Mouse (Mus musculus) C2C12 (cell line): ENCODE data around the gene Cryga. TPM values are rescaled to one million over a fixed set of nuclear protein-coding genes. Genes with fewer than 3 reads are reported as not detected.

Experiments
- H3K27me3 ChIP-seq: one replicate; pipeline ENCODE4 v1.6.1; 2011; ENCODE audit not compliant: control insufficient read depth, insufficient read depth, insufficient read length
- H3K36me3 ChIP-seq: one replicate; pipeline ENCODE4 v1.6.1; 2011; ENCODE audit not compliant: control insufficient read depth, insufficient read depth
- H3K4me3 ChIP-seq: one replicate; pipeline ENCODE4 v1.5.1; 2011; ENCODE audit warnings: mild to moderate bottlenecking, control low read depth; ENCODE audit not compliant: poor library complexity, insufficient read depth, severe bottlenecking
- H3K79me2 ChIP-seq: one replicate; pipeline ENCODE4 v1.6.1; 2011; ENCODE audit not compliant: control insufficient read depth, insufficient read depth
- H3K79me3 ChIP-seq: one replicate; pipeline ENCODE4 v1.6.1; 2011; ENCODE audit warnings: low read depth, control low read depth
- H3ac ChIP-seq: one replicate; pipeline ENCODE3; 2011; ENCODE audit warnings: low read depth; ENCODE audit not compliant: control insufficient read depth, insufficient read length
- CEBPB ChIP-seq: IDR thresholded peaks from one replicate; pipeline ENCODE4 v1.6.1; 2011; ENCODE audit warnings: low read depth, mild to moderate bottlenecking, control low read depth, moderate library complexity
- CTCF ChIP-seq: IDR thresholded peaks from one replicate; pipeline ENCODE4 v1.5.1; 2011; ENCODE audit not compliant: control insufficient read depth, insufficient read depth, insufficient read length
- FOSL1 ChIP-seq: IDR thresholded peaks from one replicate; pipeline ENCODE4 v1.8.0; 2011; ENCODE audit warnings: mild to moderate bottlenecking, low read length; ENCODE audit not compliant: poor library complexity, insufficient read depth, severe bottlenecking
- MAX ChIP-seq: IDR thresholded peaks from one replicate; pipeline ENCODE4 v1.6.1; 2011; ENCODE audit warnings: mild to moderate bottlenecking, control low read depth
- MYOD1 ChIP-seq: IDR thresholded peaks from one replicate; pipeline ENCODE4 v1.6.1; 2011; ENCODE audit warnings: low read depth; ENCODE audit not compliant: control insufficient read depth, insufficient read length
- MYOG ChIP-seq: IDR thresholded peaks from one replicate; pipeline ENCODE4 v1.6.1; 2011; ENCODE audit not compliant: control insufficient read depth, insufficient read length; ENCODE audit errors: extremely low read depth
- USF1 ChIP-seq: IDR thresholded peaks from one replicate; pipeline ENCODE4 v1.6.1; 2011; ENCODE audit warnings: low read depth, mild to moderate bottlenecking, control low read depth, moderate library complexity
- polyA plus RNA-seq: library from polyadenylated mRNA; unstranded; fragments of >200 nt; fragmentation: generic; extraction: Trizol; gene quantifications from one replicate; pipeline ENCODE4 v1.2.1, GENCODE M21; 2012; ENCODE audit warnings: missing spikeins

The Cryga gene
- polyA plus RNA-seq, 1 experiment = not detected

GRCm38 (mm10) chr1:65088567-65089356, 14.4 kb downstream of the Cryga start:
- Histone ChIP-seq H3ac (no peak overlapping the region), H3K27me3 (no peaks in the 10 kb centered on the region), H3K4me3 (no peak overlapping the region), H3K79me2 (no peaks in the 10 kb centered on the region), H3K36me3 (no peaks in the 10 kb centered on the region), H3K79me3 (no peaks in the 10 kb centered on the region)
- no peak for TF ChIP-seq USF1
- no peak for TF ChIP-seq MYOG
- peak; percentile 69 for TF ChIP-seq CEBPB
- peak; percentile 61 for TF ChIP-seq MYOD1

- Histone ChIP-seq H3K79me3 (no peaks in the 10 kb centered on the region), H3K27me3 (no peaks in the 10 kb centered on the region), H3K36me3 (no peaks in the 10 kb centered on the region), H3ac (no peak within 1 kb of the TSS), H3K4me3 (no peak within 1 kb of the TSS), H3K79me2 (no peaks in the 10 kb centered on the region)
- TF ChIP-seq MAX = no peak
- no peak for TF ChIP-seq CTCF
- no peak for TF ChIP-seq CEBPB
- TF ChIP-seq USF1 = no peak
- TF ChIP-seq MYOG = no peak
- no peak for TF ChIP-seq FOSL1
- no peak for TF ChIP-seq MYOD1
Measured at GRCm38 (mm10) chr1:65082188-65082587, 21.0 kb downstream of the Cryga start, which contains the start of gene Crygb. Gene Crygb (minus strand): TSS chr1:65082288.

- no peaks in the 10 kb centered on the region for H3K36me3 ChIP-seq
Measured at GRCm38 (mm10) chr1:65075607-65076006, 27.6 kb downstream of the Cryga start.

GRCm38 (mm10) chr1:65073589-65073988, 29.6 kb downstream of the Cryga start, which contains the start of gene Crygc:
Gene Crygc (minus strand): TSS chr1:65073689.
- Histone ChIP-seq H3K4me3 (no peak within 1 kb of the TSS), H3K79me3 (no peaks in the 10 kb centered on the region), H3K79me2 (no peaks in the 10 kb centered on the region), H3ac (no peak within 1 kb of the TSS), H3K36me3 (no peaks in the 10 kb centered on the region), H3K27me3 (no peaks in the 10 kb centered on the region)
- TF ChIP-seq CEBPB (no peak), MAX (no peak), MYOG (no peak)

More at GRCm38 (mm10) chr1:65075607-65076006, 27.6 kb downstream of the Cryga start:
- no peak for TF ChIP-seq CEBPB
- no peak for TF ChIP-seq MYOD1
- no peak for TF ChIP-seq FOSL1
- no peak for TF ChIP-seq MAX
- no peak for TF ChIP-seq USF1
- TF ChIP-seq CTCF = no peak
- no peaks in the 10 kb centered on the region for H3K79me2 ChIP-seq
- H3K27me3 ChIP-seq = no peaks in the 10 kb centered on the region
- H3ac ChIP-seq = no peak overlapping the region
- no peak overlapping the region for H3K4me3 ChIP-seq
- H3K79me3 ChIP-seq = no peaks in the 10 kb centered on the region

GRCm38 (mm10) chr1:65067842-65068241, 35.3 kb downstream of the Cryga start:
- H3K36me3 ChIP-seq = no peaks in the 10 kb centered on the region
- no peak overlapping the region for H3ac ChIP-seq
- no peak overlapping the region for H3K4me3 ChIP-seq
- no peaks in the 10 kb centered on the region for H3K27me3 ChIP-seq
- no peaks in the 10 kb centered on the region for H3K79me2 ChIP-seq
- TF ChIP-seq MAX (no peak), CEBPB (no peak), USF1 (no peak), CTCF (no peak), FOSL1 (no peak), MYOD1 (no peak), MYOG (no peak)
- H3K79me3 ChIP-seq = no peaks in the 10 kb centered on the region

- Histone ChIP-seq H3K79me3 (no peaks in the 10 kb centered on the region), H3K27me3 (no peaks in the 10 kb centered on the region), H3K4me3 (no peak overlapping the region), H3K36me3 (no peaks in the 10 kb centered on the region), H3K79me2 (no peaks in the 10 kb centered on the region), H3ac (no peak overlapping the region)
- TF ChIP-seq USF1 (no peak), CTCF (no peak), MYOD1 (no peak), FOSL1 (no peak), MYOG (no peak), MAX (no peak), CEBPB (no peak)
Measured at GRCm38 (mm10) chr1:65064201-65064600, 39.0 kb downstream of the Cryga start.
